Comparison of ENCODE assay signal across 8 mouse cellular contexts in the genomic region with DNA sequence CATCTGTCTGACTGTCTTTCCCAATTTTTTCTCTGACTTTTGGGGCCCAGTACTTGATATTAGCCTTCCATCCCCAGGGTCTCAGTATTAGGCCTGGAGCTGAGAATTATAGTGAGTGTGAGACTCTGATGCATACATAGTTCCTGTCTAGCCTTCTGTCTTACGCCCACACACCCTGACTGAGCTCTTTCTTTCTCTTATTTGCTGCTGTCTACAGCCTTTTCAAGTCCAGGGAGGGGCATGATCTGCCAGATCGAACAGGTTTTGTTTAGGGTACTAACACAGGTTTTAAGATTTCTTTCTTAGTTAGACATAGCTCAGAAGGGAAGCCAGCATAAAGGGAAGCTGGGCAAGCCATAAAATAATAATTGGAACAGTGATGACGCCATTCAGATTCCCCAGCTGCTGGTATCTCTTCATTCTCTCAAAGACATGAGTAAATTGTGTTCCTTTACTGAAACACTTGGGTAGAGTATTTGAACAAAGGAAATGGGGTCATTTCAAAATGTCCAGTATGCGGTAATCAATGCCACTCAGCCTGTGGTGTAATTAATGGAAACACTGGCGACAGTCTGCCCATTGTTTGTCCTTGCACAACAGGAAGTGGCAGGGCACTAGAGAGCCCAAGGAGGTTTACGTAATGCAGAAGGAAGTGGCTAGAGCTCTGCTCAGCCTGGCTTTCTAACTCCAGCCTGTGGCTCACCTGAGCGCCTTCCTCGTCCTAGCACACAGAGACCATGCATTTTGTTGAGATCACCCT.
A peak's percentile ranks its signal among the peaks of the same experiment; 100 is the strongest.
DNase-seq lines count a peak whose midpoint lies in the region; ATAC-seq and TF ChIP-seq lines count a peak whose summit lies in the region.
"Had no signal": no experiment of that assay in that cellular context is flagged by ENCODE, and none has a peak within 500 bp of the region (broad histone marks: within the 10 kb centered on the region; RNA-seq: fewer than 3 reads in every experiment).

No protein-coding gene starts in this region.

- no peaks in the 10 kb centered on the region for H3K27me3 ChIP-seq in kidney, embryonic 16.5 days (ENCODE audit: insufficient read depth, low read length)
- H3K27me3 ChIP-seq in midbrain, postnatal 0 days (ENCODE audit: insufficient read depth, low read length) = no peaks in the 10 kb centered on the region
- no peaks in the 10 kb centered on the region for H3K27me3 ChIP-seq in midbrain, embryonic 15.5 days (replicated peaks)

- no peak overlapping the region for H3K4me2 ChIP-seq in kidney, embryonic 16.5 days (replicated peaks; ENCODE audit: low read depth, low read length)
- no peak overlapping the region for H3K4me2 ChIP-seq in midbrain, postnatal 0 days (ENCODE audit: low read depth, low read length, poor library complexity, severe bottlenecking)
- H3K4me2 ChIP-seq in midbrain, embryonic 15.5 days = no peak overlapping the region

- H3K9ac ChIP-seq in kidney, embryonic 16.5 days (replicated peaks; ENCODE audit: low read length) = no peak overlapping the region
- no peak overlapping the region for H3K9ac ChIP-seq in midbrain, postnatal 0 days (replicated peaks; ENCODE audit: low read length, poor library complexity, severe bottlenecking)
- H3K9ac ChIP-seq in midbrain, embryonic 15.5 days = no peak overlapping the region

- TF ChIP-seq CTCF in midbrain, postnatal 0 days (IDR thresholded peaks at IDR 0.05) = no peak

- H3K36me3 ChIP-seq in kidney, embryonic 16.5 days (ENCODE audit: insufficient read depth, low read length) = no peaks in the 10 kb centered on the region
- H3K36me3 ChIP-seq in midbrain, postnatal 0 days (ENCODE audit: insufficient read depth, low read length) = no peaks in the 10 kb centered on the region
- no peaks in the 10 kb centered on the region for H3K36me3 ChIP-seq in midbrain, embryonic 15.5 days (replicated peaks)

- H3K4me3 ChIP-seq in kidney, embryonic 16.5 days (ENCODE audit: low read length) = no peak overlapping the region
- H3K4me3 ChIP-seq in midbrain, postnatal 0 days (ENCODE audit: low read depth, low read length) = no peak overlapping the region
- no peak overlapping the region for H3K4me3 ChIP-seq in midbrain, embryonic 15.5 days
- H3K4me3 ChIP-seq: erythroblast, embryonic 14.5 days had no signal

- 0 out of 2 replicates have a peak overlapping the region, but pooled peaks have one; percentile 8 for H3K27ac ChIP-seq in kidney, embryonic 16.5 days (ENCODE audit: low read length)
- no peak overlapping the region for H3K27ac ChIP-seq in midbrain, postnatal 0 days (ENCODE audit: low read depth, low read length)
- H3K27ac ChIP-seq in midbrain, embryonic 15.5 days = no peak overlapping the region

- H3K4me1 ChIP-seq in kidney, embryonic 16.5 days (ENCODE audit: insufficient read depth, low read length) = no peaks in the 10 kb centered on the region; the same call in 1 of the 2 replicates
- H3K4me1 ChIP-seq in midbrain, postnatal 0 days (ENCODE audit: insufficient read depth, low read length) = no peaks in the 10 kb centered on the region
- no peaks in the 10 kb centered on the region for H3K4me1 ChIP-seq in midbrain, embryonic 15.5 days

- WGBS in kidney, embryonic 16.5 days = 65% methylated on average over 8 of the region's 8 CpGs
- 71% methylated on average over 8 of the region's 8 CpGs for WGBS in midbrain, postnatal 0 days
- 68% methylated on average over 8 of the region's 8 CpGs for WGBS in midbrain, embryonic 15.5 days

- peak; percentile 96 for ATAC-seq in common myeloid progenitor, adult 5-6 weeks (replicated peaks; ENCODE audit: low read depth, poor library complexity, severe bottlenecking)
- peak; percentile 73 for ATAC-seq in kidney, embryonic 16.5 days (ENCODE audit: low FRiP score, low TSS enrichment)
- peak; percentile 91 for ATAC-seq in megakaryocyte, adult 5-6 weeks (ENCODE audit: poor library complexity, severe bottlenecking)
- no peak for ATAC-seq in midbrain, postnatal 0 days (ENCODE audit: low FRiP score)
- ATAC-seq in midbrain, embryonic 15.5 days (replicated peaks) = no peak

- H3K9me3 ChIP-seq in kidney, embryonic 16.5 days (ENCODE audit: low read length) = no peaks in the 10 kb centered on the region
- no peaks in the 10 kb centered on the region for H3K9me3 ChIP-seq in midbrain, postnatal 0 days (ENCODE audit: low read length)
- no peaks in the 10 kb centered on the region for H3K9me3 ChIP-seq in midbrain, embryonic 15.5 days

- peak; percentile 23 to 62 for DNase-seq in urinary bladder, postnatal 36 days (ENCODE audit: low spot score in 2 of 2)
- no peak for DNase-seq in urinary bladder, postnatal 4 days (ENCODE audit: low spot score in 2 of 2)
- no peak for DNase-seq in midbrain, postnatal 0 days (ENCODE audit: low spot score)

Comparison
In these comparisons a context has a peak if more than half of its experiments do, and no peak if none do; other contexts are left out.
1. DNase-seq: peak in urinary bladder, postnatal 36 days (2 of 2); none in urinary bladder, postnatal 4 days (0 of 2) and midbrain, postnatal 0 days (single experiment).
2. ATAC-seq: peak in common myeloid progenitor, adult 5-6 weeks (single experiment), kidney, embryonic 16.5 days (single experiment) and megakaryocyte, adult 5-6 weeks (single experiment); none in midbrain, postnatal 0 days (single experiment) and midbrain, embryonic 15.5 days (single experiment).